Mouse (Mus musculus): ENCODE results near the gene Sipa1. TPM values are rescaled to one million over a fixed set of nuclear protein-coding genes. Genes with fewer than 3 reads are reported as not detected.
A peak's percentile ranks its signal among the peaks of the same experiment; 100 is the strongest.

The Sipa1 gene
- 19.1 and 19.8 TPM in 2 replicates for polyA plus RNA-seq (2015; fragmentation: Nextera tagmentation; extraction: Ambion mirVana)

DNA sequence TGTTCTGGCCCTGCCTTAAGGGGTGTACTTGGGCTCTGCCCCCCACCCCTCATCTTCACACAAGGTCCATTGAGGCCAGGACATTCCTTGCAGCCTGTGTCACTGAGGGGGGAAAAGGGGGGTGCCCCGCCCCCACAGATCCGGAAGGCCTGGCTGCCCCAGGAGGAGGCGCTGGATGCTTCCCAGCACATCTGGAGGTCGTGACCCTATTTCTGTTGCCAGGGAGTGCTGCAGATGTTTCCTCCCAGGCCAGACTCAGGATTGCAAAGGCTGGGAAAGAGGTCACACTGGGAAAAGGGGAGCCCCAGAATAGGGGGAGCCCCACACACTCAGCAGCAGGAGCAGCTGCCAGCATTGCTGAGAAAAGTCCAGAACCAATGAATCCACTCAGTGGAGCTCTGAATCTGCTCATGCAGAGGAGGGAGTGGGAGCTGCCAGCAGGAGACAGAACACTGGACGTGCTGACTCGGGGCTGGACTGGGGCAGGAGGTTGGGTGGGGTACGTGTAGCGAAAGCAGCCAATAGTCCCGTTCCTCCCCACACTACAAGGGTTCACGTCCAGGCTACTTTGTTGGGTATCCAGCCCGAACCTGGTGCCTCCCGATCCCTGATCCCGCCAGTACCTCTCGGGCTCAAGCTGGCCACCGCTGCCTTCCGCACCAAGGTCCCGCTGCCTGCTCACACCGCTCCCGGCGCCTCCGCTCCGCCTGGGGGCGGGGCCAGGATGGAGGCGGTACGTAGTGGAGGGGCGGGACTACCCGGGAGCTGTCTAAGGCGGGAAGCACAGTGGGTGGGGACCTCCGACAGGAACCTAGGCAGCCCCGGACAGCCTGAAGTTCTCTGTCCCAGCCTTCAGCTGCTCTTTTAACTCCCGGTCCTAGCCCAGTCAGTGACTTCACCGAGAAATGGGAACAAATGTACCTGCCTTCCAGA lies at the start of gene Sipa1:
Sipa1 (minus strand) TSS at position 727 of the 933 bp plus-strand sequence.
- ATAC-seq (ENCODE audit: low read depth): peak; percentile 87
- no peaks in the 10 kb centered on the region for H3K9me3 ChIP-seq
- 2% methylated on average over 32 of the region's 32 CpGs for WGBS
- peak within 1 kb of the TSS; percentile 63 for H3K9ac ChIP-seq
- peak within 1 kb of the TSS; percentile 55 for H3K4me2 ChIP-seq
- peaks cover 20% of the 10 kb centered on the region for H3K4me1 ChIP-seq (replicated peaks)
- H3K4me3 ChIP-seq: peak within 1 kb of the TSS; percentile 42
- H3K36me3 ChIP-seq: peaks cover 40% of the 10 kb centered on the region
- no peaks in the 10 kb centered on the region for H3K27me3 ChIP-seq
- H3K27ac ChIP-seq (replicated peaks): peak within 1 kb of the TSS; percentile 76

DNA sequence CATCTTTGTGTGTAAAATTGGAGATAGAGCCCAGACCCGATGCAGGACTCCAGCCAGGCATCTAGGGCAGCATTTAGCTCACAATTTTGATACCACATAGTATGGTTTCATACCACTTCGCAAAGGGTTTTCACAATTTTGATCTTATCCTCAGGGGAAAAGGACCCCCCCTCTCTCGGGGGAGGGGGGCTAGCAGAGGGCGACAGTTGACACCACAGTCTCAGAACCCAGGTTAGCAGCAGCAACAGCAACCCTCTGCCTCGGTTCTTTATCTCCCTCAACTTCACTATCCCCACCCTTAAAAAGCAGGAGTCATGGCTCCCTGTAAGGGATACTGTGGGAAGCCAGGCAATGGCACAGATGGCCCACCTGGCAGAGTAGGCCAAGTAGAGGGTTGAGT lies 49.7 kb upstream of the Sipa1 start:
- H3K4me3 ChIP-seq: no peak overlapping the region
- no peaks in the 10 kb centered on the region for H3K9me3 ChIP-seq
- peak overlapping the region; percentile 0; the same call in 1 of the 2 replicates for H3K4me2 ChIP-seq
- no peak for ATAC-seq (ENCODE audit: low read depth)
- H3K9ac ChIP-seq: no peak overlapping the region
- WGBS: 83% methylated on average over 5 of the region's 5 CpGs
- H3K27me3 ChIP-seq: no peaks in the 10 kb centered on the region
- peaks cover 88% of the 10 kb centered on the region for H3K36me3 ChIP-seq
- H3K4me1 ChIP-seq (replicated peaks): peaks cover 29% of the 10 kb centered on the region
- H3K27ac ChIP-seq (replicated peaks): no peak overlapping the region

DNA sequence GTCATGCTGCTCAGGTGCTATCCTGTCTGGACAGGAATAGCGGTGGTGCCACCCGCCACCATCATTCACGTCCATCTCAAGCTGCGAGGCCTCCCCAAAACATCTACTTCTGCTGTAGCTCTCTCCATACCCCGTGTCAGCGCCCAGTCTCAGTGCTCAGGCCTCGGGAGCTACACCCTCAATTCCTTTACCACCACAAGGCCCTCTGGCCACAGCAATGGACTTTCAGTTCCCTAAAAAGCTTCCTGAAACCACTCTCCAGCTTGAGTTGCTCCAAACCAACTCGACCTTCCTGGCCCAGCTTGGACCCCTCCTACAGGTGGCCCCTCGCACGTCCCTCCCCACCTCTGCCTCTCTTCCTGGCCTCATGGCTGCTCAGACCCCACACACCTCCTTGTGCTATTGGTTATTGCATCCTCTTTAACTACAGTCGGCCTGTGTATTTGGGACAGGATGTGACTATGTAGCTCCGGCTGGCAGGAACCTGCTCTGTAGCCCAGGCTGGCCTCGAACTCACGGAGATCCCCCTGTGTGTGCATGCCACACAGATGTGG lies 48.5 kb upstream of the Sipa1 start:
- H3K27ac ChIP-seq (replicated peaks): no peak overlapping the region
- no peak for ATAC-seq (ENCODE audit: low read depth)
- H3K9ac ChIP-seq: 0 out of 2 replicates have a peak overlapping the region, but pooled peaks have one; percentile 34
- H3K4me3 ChIP-seq: no peak overlapping the region
- H3K4me1 ChIP-seq (replicated peaks): peaks cover 25% of the 10 kb centered on the region
- H3K4me2 ChIP-seq: no peak overlapping the region
- H3K9me3 ChIP-seq: no peaks in the 10 kb centered on the region
- peaks cover 88% of the 10 kb centered on the region for H3K36me3 ChIP-seq
- WGBS: 93% methylated on average over 14 of the region's 14 CpGs
- H3K27me3 ChIP-seq: no peaks in the 10 kb centered on the region

DNA sequence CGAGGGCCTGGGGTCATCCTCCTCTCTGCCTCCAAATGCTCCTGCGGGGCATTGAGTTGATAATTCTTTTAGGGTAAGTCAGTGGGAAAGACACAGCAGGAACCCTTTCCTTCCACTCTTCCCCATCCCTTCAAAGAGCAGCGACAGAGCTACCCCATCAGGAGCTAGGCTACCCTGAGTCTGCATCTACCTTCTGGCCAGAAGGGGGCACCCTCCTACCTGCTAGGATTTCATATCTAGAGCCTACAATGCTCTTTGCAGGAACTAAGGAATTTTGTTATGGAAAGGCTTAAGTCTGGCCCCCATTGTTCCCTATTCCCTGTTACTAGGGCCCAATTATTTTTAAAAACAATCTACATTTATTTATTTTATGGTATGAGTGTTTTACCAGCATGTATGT lies 47.7 kb upstream of the Sipa1 start:
- peaks cover 90% of the 10 kb centered on the region for H3K36me3 ChIP-seq
- ATAC-seq (ENCODE audit: low read depth): no peak; the same call in 1 of the 2 replicates
- 9% methylated on average over 3 of the region's 3 CpGs for WGBS

DNA sequence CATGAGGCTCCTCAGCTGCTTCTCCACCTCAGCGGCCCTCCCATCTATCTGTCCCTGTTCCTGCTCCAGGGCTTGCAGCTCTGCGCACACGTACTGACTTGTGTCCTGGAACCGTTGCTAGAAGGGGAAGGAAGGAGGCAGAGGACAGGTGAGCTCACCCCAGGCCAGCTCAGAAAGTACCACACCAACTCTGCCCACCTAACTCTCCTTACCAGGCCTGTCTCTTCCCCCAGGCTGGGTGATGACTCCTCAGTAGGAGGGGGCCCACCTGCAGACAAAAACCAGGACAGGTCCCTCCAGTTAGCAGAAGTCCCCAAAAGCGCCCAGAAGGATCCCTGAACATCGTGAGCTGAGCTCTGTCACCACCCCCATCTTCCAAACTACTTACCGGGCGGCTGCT lies 47.1 kb upstream of the Sipa1 start:
- Histone ChIP-seq H3K9ac (no peak overlapping the region), H3K27me3 (no peaks in the 10 kb centered on the region), H3K4me1 (replicated peaks) (peaks cover 11% of the 10 kb centered on the region), H3K4me2 (no peak overlapping the region), H3K9me3 (no peaks in the 10 kb centered on the region), H3K4me3 (no peak overlapping the region), H3K27ac (replicated peaks) (no peak overlapping the region), H3K36me3 (peaks cover 85% of the 10 kb centered on the region)
- ATAC-seq (ENCODE audit: low read depth): no peak
- 78% methylated on average over 8 of the region's 8 CpGs for WGBS

More for the DNA sequence above, 47.7 kb upstream of the Sipa1 start:
- H3K27ac ChIP-seq (replicated peaks): no peak overlapping the region
- no peaks in the 10 kb centered on the region for H3K27me3 ChIP-seq
- H3K9me3 ChIP-seq: no peaks in the 10 kb centered on the region
- H3K4me3 ChIP-seq: no peak overlapping the region
- no peak overlapping the region for H3K4me2 ChIP-seq
- H3K9ac ChIP-seq: no peak overlapping the region
- peaks cover 18% of the 10 kb centered on the region for H3K4me1 ChIP-seq (replicated peaks)

DNA sequence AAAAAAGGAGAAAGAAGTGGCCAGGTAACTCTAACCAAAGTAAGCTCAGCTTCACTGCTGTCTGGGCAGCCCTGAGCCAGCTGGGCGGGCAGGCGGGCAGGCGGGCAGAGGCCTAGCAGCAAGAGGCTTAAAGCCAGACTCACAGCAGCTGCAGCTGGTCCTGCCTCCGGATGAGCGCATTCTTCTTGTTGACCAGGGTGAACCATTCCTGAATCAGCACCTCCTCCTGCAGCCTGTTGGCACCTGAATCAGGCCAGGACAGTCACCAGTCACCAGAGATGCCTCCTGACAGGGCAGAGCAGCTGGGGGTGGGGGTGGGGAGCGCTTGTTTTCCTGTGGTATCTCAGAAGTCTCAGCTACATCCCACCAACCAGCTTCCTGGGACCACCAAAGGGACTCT lies 46.6 kb upstream of the Sipa1 start:
- H3K4me2 ChIP-seq: no peak overlapping the region
- no peak for ATAC-seq (ENCODE audit: low read depth)
- H3K9me3 ChIP-seq: no peaks in the 10 kb centered on the region
- H3K9ac ChIP-seq: no peak overlapping the region
- H3K27me3 ChIP-seq: no peaks in the 10 kb centered on the region
- H3K4me3 ChIP-seq: no peak overlapping the region
- H3K36me3 ChIP-seq: peaks cover 80% of the 10 kb centered on the region
- no peak overlapping the region for H3K27ac ChIP-seq (replicated peaks)
- WGBS: 91% methylated on average over 6 of the region's 6 CpGs
- H3K4me1 ChIP-seq (replicated peaks): peaks cover 14% of the 10 kb centered on the region

DNA sequence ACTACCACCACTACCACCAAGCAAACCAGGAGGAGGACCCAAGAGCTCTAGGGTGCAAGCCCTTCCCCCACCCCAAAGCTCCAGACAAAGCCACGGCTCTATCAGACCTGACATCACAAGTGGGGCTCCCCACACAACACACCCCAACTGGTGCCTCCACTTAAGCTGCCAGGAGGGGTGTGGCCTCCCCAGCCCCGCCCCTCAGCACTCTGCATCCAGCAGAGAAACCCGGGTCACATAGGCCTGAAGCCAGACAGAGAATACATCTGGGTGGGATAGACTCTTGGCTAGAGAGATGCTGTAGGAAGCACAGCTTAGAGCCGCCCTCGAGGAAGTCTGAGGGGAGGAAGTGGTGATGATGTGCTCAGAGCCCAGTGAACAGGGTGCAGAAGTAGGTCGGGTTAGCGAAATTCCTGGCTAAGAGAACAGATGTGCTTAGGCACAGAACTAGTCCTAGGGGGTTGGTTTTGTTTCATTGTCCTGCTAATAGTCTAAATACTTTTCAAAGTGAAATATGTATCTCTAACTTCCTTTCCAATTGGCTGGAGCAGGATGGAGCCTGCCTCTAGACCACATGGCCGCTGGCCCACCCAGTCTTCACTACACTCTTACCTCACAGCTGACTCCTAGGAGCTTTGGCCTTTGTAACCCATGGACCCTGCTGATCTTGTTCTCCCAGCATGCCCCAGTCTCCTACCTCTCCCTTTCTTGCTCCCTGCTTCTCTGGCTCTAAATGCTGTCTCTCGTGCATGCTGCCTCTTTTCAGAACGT lies 41.5 kb upstream of the Sipa1 start:
- Histone ChIP-seq H3K27me3 (no peaks in the 10 kb centered on the region), H3K4me2 (no peak overlapping the region), H3K9ac (no peak overlapping the region), H3K36me3 (peaks cover 73% of the 10 kb centered on the region), H3K4me1 (replicated peaks) (peaks cover 9% of the 10 kb centered on the region), H3K9me3 (no peaks in the 10 kb centered on the region), H3K27ac (replicated peaks) (no peak overlapping the region; the same call in 1 of the 2 replicates), H3K4me3 (no peak overlapping the region)
- WGBS: 49% methylated on average over 10 of the region's 10 CpGs
- no peak for ATAC-seq (ENCODE audit: low read depth)

DNA sequence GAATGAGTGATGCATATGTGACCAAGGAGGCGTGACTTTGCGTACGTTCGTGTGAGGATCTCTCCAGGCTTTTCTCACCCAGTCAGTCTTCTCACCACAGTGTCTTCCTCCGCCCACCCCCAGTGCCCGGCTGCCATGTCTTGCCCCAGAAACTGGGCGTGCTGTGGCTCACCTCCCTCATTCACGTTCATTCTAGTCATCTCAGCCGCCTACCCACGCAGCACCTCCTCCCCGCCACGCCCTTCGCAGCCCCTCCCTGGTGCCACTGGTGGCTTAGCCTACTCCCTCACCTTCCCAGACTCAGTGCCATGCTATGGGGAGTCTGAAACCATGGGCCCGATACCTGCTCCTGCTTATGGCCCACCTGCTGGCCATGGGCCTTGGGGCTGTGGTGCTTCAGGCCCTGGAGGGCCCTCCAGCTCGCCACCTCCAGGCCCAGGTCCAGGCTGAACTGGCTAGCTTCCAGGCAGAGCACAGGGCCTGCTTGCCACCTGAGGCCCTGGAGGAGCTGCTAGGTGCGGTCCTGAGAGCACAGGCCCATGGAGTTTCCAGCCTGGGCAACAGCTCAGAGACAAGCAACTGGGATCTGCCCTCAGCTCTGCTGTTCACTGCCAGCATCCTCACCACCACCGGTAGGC lies 40.8 kb upstream of the Sipa1 start, which contains the start of gene Kcnk7:
Kcnk7 (plus strand) TSS at position 205 of the 638 bp plus-strand sequence.
- H3K27ac ChIP-seq (replicated peaks): peak within 1 kb of the TSS; percentile 9; the same call in 1 of the 2 replicates
- 78% methylated on average over 17 of the region's 17 CpGs for WGBS
- ATAC-seq (ENCODE audit: low read depth): no peak

DNA sequence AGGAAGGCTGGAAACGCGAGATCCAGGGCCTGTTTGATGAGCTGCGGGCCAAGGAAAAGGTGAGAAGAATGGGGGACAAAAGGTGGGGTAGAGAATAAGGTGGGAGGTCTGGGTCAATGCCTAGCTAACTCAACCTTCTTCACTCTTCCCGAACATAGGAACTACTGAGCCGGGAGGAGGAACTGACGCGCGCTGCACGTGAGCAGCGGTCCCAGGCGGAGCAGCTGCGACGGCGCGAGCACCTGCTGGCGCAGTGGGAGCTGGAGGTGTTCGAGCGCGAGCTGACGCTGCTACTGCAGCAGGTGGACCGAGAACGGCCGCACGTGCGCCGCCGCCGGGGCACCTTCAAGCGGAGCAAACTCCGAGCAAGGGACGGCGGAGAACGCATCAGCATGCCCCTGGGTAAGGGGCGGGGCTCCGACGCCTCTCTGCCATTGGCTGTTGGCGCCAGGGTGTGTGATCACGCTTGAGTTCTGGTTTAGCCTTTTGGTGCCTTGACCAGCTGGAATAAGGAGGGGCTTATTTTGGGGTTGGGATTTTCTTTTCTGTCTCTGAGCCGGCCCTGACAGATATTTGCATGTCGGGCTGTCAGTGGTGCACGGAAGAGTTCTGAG lies 32.4 kb upstream of the Sipa1 start:
- peak overlapping the region; percentile 55 for H3K4me2 ChIP-seq
- peak overlapping the region; percentile 31 for H3K4me3 ChIP-seq
- ATAC-seq (ENCODE audit: low read depth): no peak
- H3K27ac ChIP-seq (replicated peaks): no peak overlapping the region
- WGBS: 7% methylated on average over 41 of the region's 41 CpGs
- H3K9ac ChIP-seq: peak overlapping the region; percentile 47; the same call in 1 of the 2 replicates
- no peaks in the 10 kb centered on the region for H3K9me3 ChIP-seq
- peaks cover 42% of the 10 kb centered on the region for H3K4me1 ChIP-seq (replicated peaks)
- peaks cover 93% of the 10 kb centered on the region for H3K36me3 ChIP-seq
- peaks cover 9% of the 10 kb centered on the region; the same call in 1 of the 2 replicates for H3K27me3 ChIP-seq

More for the DNA sequence above, 40.8 kb upstream of the Sipa1 start, which contains the start of gene Kcnk7:
- H3K27me3 ChIP-seq: no peaks in the 10 kb centered on the region
- H3K4me2 ChIP-seq: no peak within 1 kb of the TSS
- H3K36me3 ChIP-seq: peaks cover 74% of the 10 kb centered on the region
- no peak within 1 kb of the TSS for H3K9ac ChIP-seq
- no peaks in the 10 kb centered on the region for H3K9me3 ChIP-seq
- H3K4me1 ChIP-seq (replicated peaks): peaks cover 9% of the 10 kb centered on the region
- H3K4me3 ChIP-seq: no peak within 1 kb of the TSS

DNA sequence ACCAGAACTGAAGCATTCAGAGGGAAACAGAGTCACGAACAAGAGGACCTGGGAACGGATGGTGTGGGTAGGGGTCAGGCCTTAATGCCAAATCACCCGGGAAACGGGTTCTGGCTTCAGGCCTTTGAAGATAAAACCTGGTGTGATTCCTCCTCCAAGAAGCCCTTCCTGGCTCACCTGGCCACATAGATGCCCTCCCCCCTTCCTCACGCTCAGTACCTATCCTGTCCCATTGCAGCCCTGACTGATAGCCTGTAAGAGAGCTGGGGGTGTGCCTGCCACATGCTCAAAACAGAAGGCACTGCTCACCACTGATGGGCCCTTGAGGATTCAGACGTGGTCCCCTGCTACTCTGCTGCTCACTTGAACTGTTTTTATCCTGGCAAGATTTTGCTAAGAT lies 30.3 kb upstream of the Sipa1 start:
- H3K27ac ChIP-seq (replicated peaks): no peak overlapping the region
- H3K9ac ChIP-seq: peak overlapping the region; percentile 45; the same call in 1 of the 2 replicates
- no peak for ATAC-seq (ENCODE audit: low read depth)
- H3K4me3 ChIP-seq: no peak overlapping the region; the same call in 1 of the 2 replicates
- 0 out of 2 replicates have a peak overlapping the region, but pooled peaks have one; percentile 93 for H3K4me2 ChIP-seq
- H3K36me3 ChIP-seq: peaks cover 78% of the 10 kb centered on the region
- 88% methylated on average over 6 of the region's 6 CpGs for WGBS
- peaks cover 9% of the 10 kb centered on the region; the same call in 1 of the 2 replicates for H3K27me3 ChIP-seq
- no peaks in the 10 kb centered on the region for H3K9me3 ChIP-seq
- peaks cover 58% of the 10 kb centered on the region for H3K4me1 ChIP-seq (replicated peaks)

DNA sequence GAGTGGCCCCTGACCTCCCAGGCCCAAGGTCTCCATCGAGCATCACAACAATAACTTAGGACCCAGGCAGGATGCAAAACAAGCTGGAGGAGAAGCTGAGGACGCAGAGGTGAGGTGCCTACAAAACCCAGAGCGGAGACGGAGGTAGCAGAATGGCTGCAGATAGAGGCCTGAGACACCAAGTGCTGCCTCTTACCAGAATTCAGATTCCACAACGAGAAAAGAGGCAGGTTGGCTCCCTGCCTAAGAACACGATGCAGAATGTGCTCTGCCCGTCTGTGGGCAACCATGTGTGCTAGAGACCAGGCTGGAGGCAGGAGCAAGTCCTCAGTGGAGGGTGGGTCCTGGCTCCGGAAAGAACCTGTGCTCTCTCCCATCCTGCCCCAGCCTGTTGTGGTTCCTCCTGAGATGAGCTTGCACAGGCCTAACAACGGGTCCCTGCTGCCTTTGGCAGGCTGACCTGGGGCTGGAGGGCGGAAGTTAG lies 29.4 kb upstream of the Sipa1 start:
- ATAC-seq (ENCODE audit: low read depth): no peak
- peak overlapping the region; percentile 93 for H3K4me2 ChIP-seq
- H3K9ac ChIP-seq: peak overlapping the region; percentile 90
- WGBS: 74% methylated on average over 10 of the region's 10 CpGs
- H3K9me3 ChIP-seq: no peaks in the 10 kb centered on the region
- H3K27me3 ChIP-seq: peaks cover 9% of the 10 kb centered on the region; the same call in 1 of the 2 replicates
- peaks cover 60% of the 10 kb centered on the region for H3K4me1 ChIP-seq (replicated peaks)
- peak overlapping the region; percentile 67 for H3K27ac ChIP-seq (replicated peaks)
- peaks cover 69% of the 10 kb centered on the region for H3K36me3 ChIP-seq
- peak overlapping the region; percentile 76 for H3K4me3 ChIP-seq
